Mouse (Mus musculus) layer of hippocampus, postnatal 14 days (tissue): ENCODE data around the gene Gkn3. TPM values are rescaled to one million over a fixed set of nuclear protein-coding genes. Genes with fewer than 3 reads are reported as not detected.

Source experiments
- DNase-seq, 2 experiments: peaks; one replicate each; pipeline ENCODE4 v3.0.0; 2021 to 2022; ENCODE audit warnings: low spot score in 2 of 2, mixed read lengths in 1 of 2
- long read RNA-seq, 2 experiments: library from polyadenylated mRNA; stranded (forward); transcript quantifications; one replicate each; pipeline ENCODE4 v2.0.0; 2021
- total RNA-seq, 2 experiments: library from RNA; stranded (reverse); gene quantifications; 2 replicates each; pipeline ENCODE4 v1.2.3; 2021

Gene Gkn3
- total RNA-seq: 1 to 10 TPM; 1.4 to 4.3 TPM
- long read RNA-seq, experiment 1, partial matches to known transcripts: 0 of 1 reads
- long read RNA-seq, experiment 1, other reads (novel, unspliced or antisense): 0 of 1 reads
- long read RNA-seq, experiment 2, transcript Gkn3-201 (6 exons, 856 nt): major isoform, 5 of 6 reads
- long read RNA-seq, experiment 2, partial matches to known transcripts: 1 of 6 reads
- long read RNA-seq, experiment 2, other reads (novel, unspliced or antisense): 0 of 6 reads

- DNase-seq: no peak
Measured at GRCm38 (mm10) chr6:87388877-87389276, at the start of gene Gkn3. TSS of gene Gkn3 (minus strand) at chr6:87388935.

GRCm38 (mm10) chr6:87436745-87437144 lies 48.0 kb upstream of the Gkn3 start:
- DNase-seq: no peak

- DNase-seq: no peak
Measured at GRCm38 (mm10) chr6:87435791-87436190, 47.1 kb upstream of the Gkn3 start.

GRCm38 (mm10) chr6:87428487-87429044 lies 39.8 kb upstream of the Gkn3 start, which contains the start of gene Bmp10:
TSS of gene Bmp10 (plus strand) at chr6:87428994.
- no peak for DNase-seq

GRCm38 (mm10) chr6:87427616-87428015 lies 38.9 kb upstream of the Gkn3 start:
- DNase-seq: no peak

- DNase-seq: no peak
Measured at GRCm38 (mm10) chr6:87426954-87427353, 38.2 kb upstream of the Gkn3 start.

GRCm38 (mm10) chr6:87424037-87424816 lies 35.5 kb upstream of the Gkn3 start:
- DNase-seq: peak; percentile 9 to 11

- no peak for DNase-seq
Measured at GRCm38 (mm10) chr6:87422304-87422703, 33.6 kb upstream of the Gkn3 start.

GRCm38 (mm10) chr6:87412011-87412410 lies 23.3 kb upstream of the Gkn3 start:
- no peak for DNase-seq

- no peak for DNase-seq
Measured at GRCm38 (mm10) chr6:87401456-87401855, 12.7 kb upstream of the Gkn3 start.

GRCm38 (mm10) chr6:87399886-87400566 lies 11.3 kb upstream of the Gkn3 start:
- no peak for DNase-seq

- peak; percentile 66 to 82 for DNase-seq
Measured at GRCm38 (mm10) chr6:87399137-87399536, 10.4 kb upstream of the Gkn3 start.

- DNase-seq: no peak
Measured at GRCm38 (mm10) chr6:87394783-87395182, 6.0 kb upstream of the Gkn3 start.

GRCm38 (mm10) chr6:87393466-87394205 lies 4.9 kb upstream of the Gkn3 start:
- no peak for DNase-seq

GRCm38 (mm10) chr6:87389455-87389989 lies 787 bp upstream of the Gkn3 start:
- no peak for DNase-seq

- DNase-seq: no peak
Measured at GRCm38 (mm10) chr6:87386681-87387080, 2.1 kb downstream of the Gkn3 start.

- DNase-seq: peak; percentile 71 to 82
Measured at GRCm38 (mm10) chr6:87386203-87386602, 2.5 kb downstream of the Gkn3 start.

- no peak for DNase-seq
Measured at GRCm38 (mm10) chr6:87384761-87385160, 4.0 kb downstream of the Gkn3 start.

GRCm38 (mm10) chr6:87383926-87384691 lies 4.6 kb downstream of the Gkn3 start:
- DNase-seq: peak in 1 of 2 experiments; percentile 16

GRCm38 (mm10) chr6:87373057-87373456 lies 15.7 kb downstream of the Gkn3 start, which contains the start of gene Gkn2:
TSS of gene Gkn2 (plus strand) at chr6:87373357.
- no peak for DNase-seq
